Mouse (Mus musculus) MEL (cell line): Measurements from ENCODE around the gene Cyp4x1. TPM values are rescaled to one million over a fixed set of nuclear protein-coding genes. Genes with fewer than 3 reads are reported as not detected.

Experiments
- DNase-seq: peaks from one replicate; pipeline ENCODE4 v3.0.0; 2011; ENCODE audit warnings: low read depth, low spot score
- H3K27ac ChIP-seq: 2 replicates; pipeline ENCODE4 v1.5.1; 2012; ENCODE audit warnings: low read depth, mild to moderate bottlenecking, control low read depth, low read length, moderate library complexity; ENCODE audit not compliant: control insufficient read depth
- H3K27me3 ChIP-seq, 2 experiments: fragments of 150-350 bp in 1 of 2; sonication (generic) in 1 of 2; 2 replicates each; pipeline ENCODE4 v1.6.1; 2012; ENCODE audit warnings: low read length in 2 of 2, mild to moderate bottlenecking in 2 of 2, improper control_type of control experiment in 1 of 2, moderate library complexity in 1 of 2; ENCODE audit not compliant: insufficient read depth in 2 of 2, control insufficient read depth in 1 of 2
- H3K36me3 ChIP-seq, 2 experiments: 2 replicates each; pipeline ENCODE4 v1.6.1; 2012 to 2014; ENCODE audit warnings: low read length in 2 of 2, improper control_type of control experiment in 1 of 2, inconsistent platforms in 1 of 2, mild to moderate bottlenecking in 1 of 2; ENCODE audit not compliant: insufficient read depth in 2 of 2, control insufficient read depth in 1 of 2
- H3K4me1 ChIP-seq, 2 experiments: fragments of 150-350 bp in 1 of 2; sonication (generic) in 1 of 2; 2 replicates each; pipeline ENCODE4 v1.6.1; 2012; ENCODE audit warnings: low read length in 2 of 2, improper control_type of control experiment in 1 of 2, mild to moderate bottlenecking in 1 of 2; ENCODE audit not compliant: insufficient read depth in 2 of 2, control insufficient read depth in 1 of 2
- H3K4me3 ChIP-seq, 2 experiments: fragments of 150-350 bp in 1 of 2; sonication (generic) in 1 of 2; 2 replicates each; pipeline ENCODE4 v1.5.1; 2012; ENCODE audit warnings: low read depth in 2 of 2, low read length in 2 of 2, mild to moderate bottlenecking in 2 of 2, moderate library complexity in 2 of 2, control low read depth in 1 of 2, improper control_type of control experiment in 1 of 2; ENCODE audit not compliant: control insufficient read depth in 1 of 2, insufficient read depth in 1 of 2
- H3K79me2 ChIP-seq: 2 replicates; pipeline ENCODE4 v1.6.1; 2012; ENCODE audit warnings: mild to moderate bottlenecking, low read length, moderate library complexity; ENCODE audit not compliant: control insufficient read depth, poor library complexity, insufficient read depth
- H3K9ac ChIP-seq: 2 replicates; pipeline ENCODE4 v1.6.1; 2012; ENCODE audit warnings: low read depth, mild to moderate bottlenecking, control low read depth, low read length, moderate library complexity; ENCODE audit not compliant: control insufficient read depth, poor library complexity, severe bottlenecking
- H3K9me3 ChIP-seq: fragments of 150-350 bp; sonication (generic); replicated peaks from 2 replicates; pipeline ENCODE4 v1.6.1; 2012; ENCODE audit warnings: mild to moderate bottlenecking, low read length, improper control_type of control experiment, moderate library complexity; ENCODE audit not compliant: insufficient read depth
- CHD1 ChIP-seq: IDR thresholded peaks from 2 replicates; pipeline ENCODE4 v1.6.1; 2012; ENCODE audit warnings: low read depth, mild to moderate bottlenecking, inconsistent platforms, low read length, improper control_type of control experiment
- CTCF ChIP-seq, 3 experiments: IDR thresholded peaks in 2 of 3; conservative IDR thresholded peaks in 1 of 3; 2 replicates each; pipeline ENCODE4 v1.5.1; 2011 to 2012; ENCODE audit warnings: low read length in 3 of 3, low read depth in 2 of 3, mild to moderate bottlenecking in 2 of 3, improper control_type of control experiment in 1 of 3, inconsistent platforms in 1 of 3, mixed read lengths in 1 of 3, moderate library complexity in 1 of 3; ENCODE audit not compliant: control insufficient read depth in 1 of 3, insufficient read depth in 1 of 3, poor library complexity in 1 of 3, severe bottlenecking in 1 of 3
- E2F4 ChIP-seq: IDR thresholded peaks from 2 replicates; pipeline ENCODE4 v1.6.1; 2011; ENCODE audit warnings: low read depth, low read length, improper control_type of control experiment, borderline replicate concordance
- ETS1 ChIP-seq: IDR thresholded peaks from 2 replicates; pipeline ENCODE4 v1.6.1; 2012; ENCODE audit warnings: low read depth, mild to moderate bottlenecking, inconsistent platforms, low read length, improper control_type of control experiment, moderate library complexity
- GABPA ChIP-seq: IDR thresholded peaks from 2 replicates; pipeline ENCODE4 v1.6.1; 2012; ENCODE audit warnings: low read depth, mild to moderate bottlenecking, inconsistent platforms, low read length, improper control_type of control experiment, moderate library complexity
- GATA1 ChIP-seq: IDR thresholded peaks from 2 replicates; pipeline ENCODE4 v1.6.1; 2011; ENCODE audit warnings: low read depth, low read length, improper control_type of control experiment
- HCFC1 ChIP-seq: IDR thresholded peaks from 2 replicates; pipeline ENCODE4 v1.6.1; 2012; ENCODE audit warnings: low read depth, mild to moderate bottlenecking, inconsistent platforms, low read length, improper control_type of control experiment, moderate library complexity
- KAT2A ChIP-seq: conservative IDR thresholded peaks from 2 replicates; pipeline ENCODE4 v1.6.1; 2012; ENCODE audit warnings: low read depth, low read length, improper control_type of control experiment, inconsistent platforms
- MAFK ChIP-seq: IDR thresholded peaks from 2 replicates; pipeline ENCODE4 v1.6.1; 2011; ENCODE audit warnings: low read depth, mild to moderate bottlenecking, low read length, improper control_type of control experiment, borderline replicate concordance
- MAZ ChIP-seq: IDR thresholded peaks from 2 replicates; pipeline ENCODE4 v1.6.1; 2012; ENCODE audit warnings: low read depth, mild to moderate bottlenecking, inconsistent platforms, low read length, improper control_type of control experiment
- MXI1 ChIP-seq: IDR thresholded peaks from 2 replicates; pipeline ENCODE4 v1.6.1; 2011; ENCODE audit warnings: mild to moderate bottlenecking, low read depth, low read length, improper control_type of control experiment
- MYB ChIP-seq: IDR thresholded peaks from 2 replicates; pipeline ENCODE4 v1.6.1; 2011; ENCODE audit warnings: mild to moderate bottlenecking, low read depth, low read length, improper control_type of control experiment
- MYC ChIP-seq: IDR thresholded peaks from 2 replicates; pipeline ENCODE4 v1.6.1; 2011; ENCODE audit warnings: low read depth, mild to moderate bottlenecking, low read length, improper control_type of control experiment, moderate library complexity
- NELFE ChIP-seq: IDR thresholded peaks from 2 replicates; pipeline ENCODE4 v1.6.1; 2011; ENCODE audit warnings: low read depth, low read length, improper control_type of control experiment
- NRF1 ChIP-seq: IDR thresholded peaks from 2 replicates; pipeline ENCODE4 v1.6.1; 2014; ENCODE audit warnings: low read depth, mild to moderate bottlenecking, inconsistent platforms, low read length, improper control_type of control experiment, moderate library complexity; ENCODE audit not compliant: poor library complexity, insufficient read depth, severe bottlenecking
- POLR2AphosphoS2 ChIP-seq: IDR thresholded peaks from 2 replicates; pipeline ENCODE4 v1.6.1; 2011; ENCODE audit warnings: low read length, improper control_type of control experiment
- RCOR1 ChIP-seq: IDR thresholded peaks from 2 replicates; pipeline ENCODE4 v1.6.1; 2012; ENCODE audit warnings: low read depth, mild to moderate bottlenecking, inconsistent platforms, low read length, improper control_type of control experiment
- SIN3A ChIP-seq: IDR thresholded peaks from 2 replicates; pipeline ENCODE4 v1.6.1; 2012; ENCODE audit warnings: low read length, improper control_type of control experiment, inconsistent platforms
- SMC3 ChIP-seq: IDR thresholded peaks from 2 replicates; pipeline ENCODE4 v1.6.1; 2011; ENCODE audit warnings: low read depth, low read length, improper control_type of control experiment
- TAL1 ChIP-seq: IDR thresholded peaks from 2 replicates; pipeline ENCODE4 v1.6.1; 2012; ENCODE audit warnings: mild to moderate bottlenecking, inconsistent platforms, low read length, moderate library complexity, mixed read lengths
- TBP ChIP-seq: IDR thresholded peaks from 2 replicates; pipeline ENCODE4 v1.8.0; 2011; ENCODE audit warnings: low read depth, low read length, improper control_type of control experiment
- UBTF ChIP-seq: IDR thresholded peaks from 2 replicates; pipeline ENCODE4 v1.6.1; 2012; ENCODE audit warnings: low read depth, mild to moderate bottlenecking, inconsistent platforms, low read length, improper control_type of control experiment, moderate library complexity, borderline replicate concordance; ENCODE audit not compliant: insufficient read depth
- USF1 ChIP-seq: IDR thresholded peaks from 2 replicates; pipeline ENCODE4 v1.6.1; 2014; ENCODE audit warnings: low read depth, mild to moderate bottlenecking, inconsistent platforms, low read length, improper control_type of control experiment, moderate library complexity
- USF2 ChIP-seq, 2 experiments: IDR thresholded peaks; 2 replicates each; pipeline ENCODE4 v1.6.1; 2011 to 2012; ENCODE audit warnings: improper control_type of control experiment in 2 of 2, low read length in 2 of 2, borderline replicate concordance in 1 of 2, inconsistent platforms in 1 of 2, low read depth in 1 of 2, mild to moderate bottlenecking in 1 of 2; ENCODE audit not compliant: insufficient read depth in 1 of 2
- ZC3H11A ChIP-seq: IDR thresholded peaks from 2 replicates; pipeline ENCODE4 v1.6.1; 2012; ENCODE audit warnings: low read depth, mild to moderate bottlenecking, inconsistent platforms, low read length, improper control_type of control experiment
- ZKSCAN1 ChIP-seq: IDR thresholded peaks from 2 replicates; pipeline ENCODE4 v1.6.1; 2012; ENCODE audit warnings: low read depth, mild to moderate bottlenecking, inconsistent platforms, low read length, improper control_type of control experiment, moderate library complexity
- ZNF384 ChIP-seq: IDR thresholded peaks from 2 replicates; pipeline ENCODE4 v1.6.1; 2012; ENCODE audit warnings: low read depth, mild to moderate bottlenecking, inconsistent platforms, low read length, improper control_type of control experiment
- polyA plus RNA-seq, 2 experiments: library from polyadenylated mRNA; stranded (reverse) in 1 of 2; unstranded in 1 of 2; fragments of >175 nt in 1 of 2; fragments of >200 nt in 1 of 2; gene quantifications; 2 replicates each; pipeline versions ENCODE4 v1.2.1 to v1.2.4; 2012; ENCODE audit warnings: low replicate concordance in 2 of 2, low read depth in 1 of 2; ENCODE audit not compliant: insufficient read length in 2 of 2, insufficient read depth in 1 of 2, missing spikeins in 1 of 2
- total RNA-seq: library from RNA; depleted of rRNA; stranded (reverse); fragments of 300-350 nt; gene quantifications from 2 replicates; pipeline ENCODE4 v1.2.3, GENCODE M21; 2012

The Cyp4x1 gene
- total and polyA plus RNA-seq, 3 experiments, result 0.04 to 0.47 TPM; not detected in 1

DNA sequence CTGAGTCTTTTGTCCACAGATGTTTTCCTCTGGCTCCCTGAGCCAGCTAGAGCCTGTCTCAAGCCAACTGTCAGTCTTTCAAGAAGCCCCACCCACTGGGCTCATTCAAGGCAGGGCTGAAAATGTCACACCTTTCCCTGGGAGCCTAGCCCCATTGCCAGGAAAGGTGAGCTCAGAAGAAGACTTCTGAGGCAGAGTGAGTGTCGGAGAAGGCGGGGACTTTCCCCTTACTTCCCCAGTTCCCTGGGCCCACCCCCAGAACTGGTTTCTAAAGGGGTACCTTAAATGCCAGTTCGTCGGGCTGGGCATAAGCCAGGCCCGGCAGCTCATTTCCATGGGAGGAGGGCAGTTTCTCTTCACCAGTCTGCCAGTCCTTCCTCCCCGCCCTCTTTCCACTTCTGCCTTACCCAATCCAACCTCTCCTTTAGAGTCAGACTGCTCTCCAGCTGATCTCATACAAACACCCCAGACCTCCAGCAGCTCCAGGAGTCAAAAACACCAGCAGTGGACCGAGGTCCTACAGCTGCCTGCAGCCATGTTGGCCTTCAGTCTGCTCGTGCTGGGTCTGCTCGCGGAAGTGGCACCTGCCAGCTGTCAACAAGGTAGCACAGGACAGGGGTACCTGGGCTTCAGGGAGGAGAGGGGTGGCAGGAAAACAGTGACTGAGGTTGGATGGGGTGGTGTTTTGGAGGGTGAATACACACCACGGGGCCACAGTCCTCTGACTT is 45.3 kb downstream of the Cyp4x1 start, which contains the start of gene Pdzk1ip1:
Pdzk1ip1 (plus strand) TSS at position 98 of the 728 bp plus-strand sequence.
- H3K4me1 ChIP-seq, result peaks cover 0 to 3% of the 10 kb centered on the region in 2 experiments; a peak in 1 of 4 replicates
- no peaks in the 10 kb centered on the region for H3K36me3 ChIP-seq
- DNase-seq, result no peak
- TF ChIP-seq GATA1 (no peak), ZKSCAN1 (no peak), MAFK (no peak), E2F4 (no peak), USF1 (no peak), KAT2A (no peak), MYB (no peak), TBP (no peak), MYC (no peak), SIN3A (no peak), HCFC1 (no peak), ZNF384 (no peak), RCOR1 (no peak), USF2 (IDR thresholded peaks at IDR 0.05; ENCODE audit: borderline replicate concordance in 1 of 2, insufficient read depth in 1 of 2, low read depth in 1 of 2, low read length in 2 of 2) (no peak)
- H3K27me3 ChIP-seq, result no peaks in the 10 kb centered on the region
- no peak within 1 kb of the TSS for H3K4me3 ChIP-seq
- H3K27ac ChIP-seq, result no peak within 1 kb of the TSS
- H3K9me3 ChIP-seq, result no peaks in the 10 kb centered on the region
- no peak within 1 kb of the TSS for H3K9ac ChIP-seq
- H3K79me2 ChIP-seq, result no peaks in the 10 kb centered on the region

DNA sequence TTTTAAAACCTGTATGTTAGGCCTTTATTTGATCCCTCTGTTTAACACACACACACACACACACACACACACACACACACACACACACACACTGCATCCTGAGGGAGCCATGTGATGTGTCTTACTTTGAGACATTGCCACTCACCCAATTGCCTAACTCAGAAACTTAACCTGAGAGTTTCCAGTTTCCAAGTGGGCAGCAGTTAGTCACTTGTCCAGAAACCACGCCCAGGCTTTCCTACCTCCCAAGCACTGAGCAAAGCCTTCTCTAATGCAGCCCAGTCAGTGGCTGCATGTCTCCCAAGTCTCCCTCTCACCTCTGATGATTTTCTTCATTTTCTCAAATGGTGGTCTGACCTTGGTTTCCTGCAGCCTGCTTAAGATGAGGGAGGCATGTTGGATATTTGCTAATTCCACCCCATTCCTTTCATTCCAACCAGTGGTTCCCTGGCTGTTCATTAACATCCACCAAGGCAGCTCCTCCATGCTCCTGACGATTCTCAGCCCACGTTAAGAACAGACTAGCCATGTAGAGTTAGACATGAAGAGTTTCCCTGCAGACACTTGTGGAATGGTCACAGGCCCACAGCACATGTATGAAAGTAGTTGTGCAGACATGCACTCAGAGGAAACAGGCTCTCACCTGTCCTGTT is 47.2 kb downstream of the Cyp4x1 start:
- peaks cover 0 to 3% of the 10 kb centered on the region in 2 experiments; a peak in 1 of 4 replicates for H3K4me1 ChIP-seq
- DNase-seq, result no peak
- H3K4me3 ChIP-seq, result no peak overlapping the region
- H3K79me2 ChIP-seq, result no peaks in the 10 kb centered on the region
- no peak overlapping the region for H3K27ac ChIP-seq
- TF ChIP-seq MXI1 (no peak), CHD1 (no peak), MAZ (no peak), POLR2AphosphoS2 (no peak), SMC3 (no peak), USF2 (IDR thresholded peaks at IDR 0.05; ENCODE audit: borderline replicate concordance in 1 of 2, insufficient read depth in 1 of 2, low read depth in 1 of 2, low read length in 2 of 2) (no peak), TAL1 (no peak), KAT2A (no peak), UBTF (no peak), ZC3H11A (no peak), NRF1 (no peak), GATA1 (no peak), ZKSCAN1 (no peak), ETS1 (no peak), MAFK (no peak), CTCF (IDR thresholded peaks at IDR 0.05 in 2 of 3, conservative IDR thresholded peaks at IDR 0.05 in 1 of 3; ENCODE audit: control insufficient read depth in 1 of 3, insufficient read depth in 1 of 3, low read depth in 2 of 3, low read length in 3 of 3, poor library complexity in 1 of 3, severe bottlenecking in 1 of 3) (no peak), RCOR1 (no peak), HCFC1 (no peak), GABPA (no peak), NELFE (no peak)
- no peaks in the 10 kb centered on the region for H3K27me3 ChIP-seq
- no peaks in the 10 kb centered on the region for H3K36me3 ChIP-seq
- H3K9me3 ChIP-seq, result no peaks in the 10 kb centered on the region
- H3K9ac ChIP-seq, result no peak overlapping the region
